Mouse (Mus musculus) midbrain, postnatal 0 days (tissue): ENCODE results near the gene Elfn2. TPM values are rescaled to one million over a fixed set of nuclear protein-coding genes. Genes with fewer than 3 reads are reported as not detected.
A peak's percentile ranks its signal among the peaks of the same experiment; 100 is the strongest.

Source experiments
- ATAC-seq: fragments of 200-750 bp; cut with Nextera tagmentation; 2 replicates; pipeline ENCODE4 v1.8.0; 2017; ENCODE audit warnings: moderate number of reproducible peaks, mild to moderate bottlenecking, moderate TSS enrichment, moderate library complexity; ENCODE audit not compliant: low FRiP score
- DNase-seq: peaks from one replicate; pipeline ENCODE4 v3.0.0-alpha.2; 2015; ENCODE audit warnings: low spot score
- H3K27ac ChIP-seq: fragments of 300-500 bp; sonication (generic); 2 replicates; pipeline ENCODE4 v1.5.1; 2014; ENCODE audit warnings: low read depth, mild to moderate bottlenecking, low read length, mixed read lengths
- H3K27me3 ChIP-seq: fragments of 300-500 bp; sonication (generic); 2 replicates; pipeline ENCODE4 v1.6.1; 2014; ENCODE audit warnings: low read length, control low read depth, mixed read lengths; ENCODE audit not compliant: insufficient read depth
- H3K36me3 ChIP-seq: fragments of 300-500 bp; sonication (generic); 2 replicates; pipeline ENCODE4 v1.6.1; 2014; ENCODE audit warnings: low read length, control low read depth, mixed read lengths; ENCODE audit not compliant: insufficient read depth
- H3K4me1 ChIP-seq: fragments of 300-500 bp; sonication (generic); 2 replicates; pipeline ENCODE4 v1.6.1; 2014; ENCODE audit warnings: mild to moderate bottlenecking, control low read depth, antibody characterized with exemption, low read length, mixed read lengths; ENCODE audit not compliant: insufficient read depth
- H3K4me2 ChIP-seq: fragments of 300-500 bp; sonication (generic); 2 replicates; pipeline ENCODE4 v1.6.1; 2014; ENCODE audit warnings: low read depth, mild to moderate bottlenecking, low read length, mixed read lengths; ENCODE audit not compliant: poor library complexity, severe bottlenecking
- H3K4me3 ChIP-seq: fragments of 300-500 bp; sonication (generic); 2 replicates; pipeline ENCODE4 v1.5.1; 2014; ENCODE audit warnings: low read depth, mild to moderate bottlenecking, low read length, moderate library complexity
- H3K9ac ChIP-seq: fragments of 300-500 bp; sonication (generic); replicated peaks from 2 replicates; pipeline ENCODE4 v1.6.1; 2014; ENCODE audit warnings: mild to moderate bottlenecking, low read length, moderate library complexity, mixed read lengths; ENCODE audit not compliant: poor library complexity, severe bottlenecking
- H3K9me3 ChIP-seq: fragments of 300-500 bp; sonication (generic); 2 replicates; pipeline ENCODE4 v1.6.1; 2016; ENCODE audit warnings: low read length, control low read depth
- CTCF ChIP-seq: IDR thresholded peaks from 2 replicates; pipeline ENCODE4 v1.5.1; 2016; ENCODE audit warnings: antibody characterized with exemption, mild to moderate bottlenecking
- WGBS: fragments of 180-500 bp; shearing (Covaris S2); extraction: QIAGEN DNeasy Blood & Tissue Kit; methylation state at CpG from one replicate; pipeline ENCODE4 v1.1.7; 2014; 5-methylcytosine and 5-hydroxymethylcytosine counted together
- polyA plus RNA-seq: library from polyadenylated mRNA; unstranded; fragments of >200 nt; fragmentation: Nextera tagmentation; extraction: Ambion mirVana; gene quantifications from 2 replicates; pipeline ENCODE4 v1.2.1, GENCODE M21; 2015
- total RNA-seq: library from RNA; depleted of rRNA; stranded (reverse); fragments of >200 nt; gene quantifications from 2 replicates; pipeline ENCODE4 v1.2.3, GENCODE M21; 2014

The Elfn2 gene
- total and polyA plus RNA-seq, 2 experiments from 2014 or later, result 10.2 to 52.1 TPM

- 75% methylated on average over 7 of the region's 7 CpGs for WGBS
- Histone ChIP-seq H3K27ac (no peak overlapping the region), H3K27me3 (no peaks in the 10 kb centered on the region), H3K9me3 (no peaks in the 10 kb centered on the region), H3K4me3 (no peak overlapping the region), H3K4me1 (peaks cover 10% of the 10 kb centered on the region), H3K4me2 (no peak overlapping the region), H3K9ac (no peak overlapping the region), H3K36me3 (no peaks in the 10 kb centered on the region; the same call in 1 of the 2 replicates)
- ATAC-seq (no peak), DNase-seq (no peak)
- TF ChIP-seq CTCF, result no peak
These were observed 31.7 kb downstream of the Elfn2 start for GRCm38 (mm10) chr15:78686910-78687309.

DNA sequence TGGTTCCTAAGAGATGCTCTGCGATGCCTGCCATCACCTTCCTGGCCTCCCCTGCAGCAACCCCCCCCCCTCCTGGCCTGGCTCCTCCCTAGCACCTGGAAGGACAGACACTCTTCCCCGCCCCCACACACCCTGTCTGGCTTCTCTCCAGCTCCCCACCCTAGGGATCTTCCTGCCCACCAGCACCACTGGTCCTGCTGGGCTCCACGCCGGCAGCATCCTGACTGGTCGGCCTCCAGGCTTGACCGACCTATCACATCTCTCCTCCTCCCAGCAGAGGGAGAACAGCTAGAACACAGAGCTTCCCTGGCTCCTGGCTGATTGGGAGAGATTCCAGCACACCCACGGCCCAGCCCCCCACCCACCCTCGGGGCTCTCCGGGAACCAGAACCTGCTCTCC lies 34.5 kb downstream of the Elfn2 start:
- peaks cover 10% of the 10 kb centered on the region for H3K4me1 ChIP-seq
- H3K9ac ChIP-seq, result no peak overlapping the region
- H3K4me3 ChIP-seq, result no peak overlapping the region
- H3K36me3 ChIP-seq, result no peaks in the 10 kb centered on the region; the same call in 1 of the 2 replicates
- H3K27ac ChIP-seq, result peak overlapping the region; percentile 55; the same call in 1 of the 2 replicates
- no peaks in the 10 kb centered on the region for H3K27me3 ChIP-seq
- no peak overlapping the region for H3K4me2 ChIP-seq
- H3K9me3 ChIP-seq, result no peaks in the 10 kb centered on the region
- DNase-seq, result peak; percentile 60
- ATAC-seq, result 0 out of 2 replicates have a peak, but pooled peaks have one; percentile 31
- 8% methylated on average over 9 of the region's 9 CpGs for WGBS
- peak; percentile 27; the same call in 1 of the 2 replicates for TF ChIP-seq CTCF

DNA sequence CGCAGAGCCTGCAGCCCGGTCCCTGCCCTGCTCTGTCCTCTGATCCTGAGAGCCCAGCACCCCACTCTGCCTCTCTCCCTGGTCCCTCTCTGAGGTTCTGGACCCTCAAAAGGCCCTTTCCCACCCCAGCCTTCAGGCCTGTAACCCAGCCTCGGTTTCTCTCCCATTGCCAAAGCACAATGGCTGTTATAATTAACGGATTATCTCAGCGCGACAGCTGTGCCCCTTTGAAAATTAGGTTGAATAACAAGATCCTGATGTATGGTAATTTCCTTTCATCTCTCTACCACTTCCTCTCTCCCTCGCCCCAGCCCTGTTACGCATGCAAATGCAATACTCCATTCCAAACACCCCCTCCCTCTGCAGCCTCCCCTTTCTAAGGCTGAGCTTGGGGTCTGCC lies 35.1 kb downstream of the Elfn2 start:
- Histone ChIP-seq H3K27ac (peak overlapping the region; percentile 55; the same call in 1 of the 2 replicates), H3K4me2 (no peak overlapping the region), H3K9ac (no peak overlapping the region), H3K9me3 (no peaks in the 10 kb centered on the region), H3K4me1 (peaks cover 10% of the 10 kb centered on the region), H3K27me3 (no peaks in the 10 kb centered on the region), H3K4me3 (no peak overlapping the region), H3K36me3 (no peaks in the 10 kb centered on the region; the same call in 1 of the 2 replicates)
- ATAC-seq (no peak), DNase-seq (peak; percentile 43)
- WGBS, result 17% methylated on average over 8 of the region's 8 CpGs
- TF ChIP-seq CTCF, result no peak

GRCm38 (mm10) chr15:78681781-78682180 lies 36.8 kb downstream of the Elfn2 start:
- DNase-seq (no peak), ATAC-seq (no peak)
- no peak for TF ChIP-seq CTCF
- Histone ChIP-seq H3K36me3 (no peaks in the 10 kb centered on the region; the same call in 1 of the 2 replicates), H3K4me1 (peaks cover 10% of the 10 kb centered on the region), H3K9me3 (no peaks in the 10 kb centered on the region), H3K27me3 (no peaks in the 10 kb centered on the region), H3K4me3 (no peak overlapping the region), H3K27ac (no peak overlapping the region), H3K9ac (no peak overlapping the region), H3K4me2 (no peak overlapping the region)
- WGBS, result 44% methylated on average over 8 of the region's 8 CpGs

DNA sequence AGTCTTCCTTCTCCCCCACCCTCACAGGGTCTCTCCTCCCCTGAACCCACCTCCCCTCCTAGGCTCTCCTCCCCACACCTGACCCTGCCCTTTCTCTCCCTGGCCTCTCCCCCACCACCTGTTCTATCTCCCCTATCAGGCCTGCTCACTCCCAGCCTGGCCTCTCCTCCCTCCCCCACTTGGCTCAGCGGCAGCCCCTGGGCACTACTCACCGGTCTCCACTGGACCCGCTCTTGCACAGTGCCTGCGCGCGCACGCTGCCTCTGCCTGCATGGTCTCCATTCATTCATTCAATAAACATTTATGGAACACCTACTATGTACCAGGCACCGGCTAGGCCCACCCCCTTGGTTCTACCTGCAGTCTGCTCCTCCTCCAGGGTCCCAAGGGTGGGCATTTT lies 37.3 kb downstream of the Elfn2 start:
- H3K4me1 ChIP-seq, result peaks cover 10% of the 10 kb centered on the region
- WGBS, result 77% methylated on average over 8 of the region's 8 CpGs
- H3K9ac ChIP-seq, result no peak overlapping the region
- no peak overlapping the region for H3K4me3 ChIP-seq
- H3K9me3 ChIP-seq, result no peaks in the 10 kb centered on the region
- no peaks in the 10 kb centered on the region; the same call in 1 of the 2 replicates for H3K36me3 ChIP-seq
- no peak overlapping the region for H3K4me2 ChIP-seq
- H3K27me3 ChIP-seq, result no peaks in the 10 kb centered on the region
- no peak for ATAC-seq
- no peak for DNase-seq
- TF ChIP-seq CTCF, result no peak
- H3K27ac ChIP-seq, result no peak overlapping the region

GRCm38 (mm10) chr15:78680291-78680690 lies 38.3 kb downstream of the Elfn2 start:
- Histone ChIP-seq H3K27ac (no peak overlapping the region), H3K4me1 (peaks cover 12% of the 10 kb centered on the region), H3K4me3 (no peak overlapping the region), H3K9ac (no peak overlapping the region), H3K9me3 (no peaks in the 10 kb centered on the region), H3K4me2 (no peak overlapping the region), H3K36me3 (no peaks in the 10 kb centered on the region; the same call in 1 of the 2 replicates), H3K27me3 (no peaks in the 10 kb centered on the region)
- TF ChIP-seq CTCF, result no peak
- DNase-seq (no peak), ATAC-seq (no peak)
- 64% methylated on average over 22 of the region's 22 CpGs for WGBS
